Mouse (Mus musculus): ENCODE measurements around the gene Rars. TPM values are rescaled to one million over a fixed set of nuclear protein-coding genes. Genes with fewer than 3 reads are reported as not detected.
A peak's percentile ranks its signal among the peaks of the same experiment; 100 is the strongest.
"Not testable (repeated sequence)": the region's sequence is repeated elsewhere in the genome, so short reads cannot be mapped to it uniquely, and the experiment has no call there.

Rars gene
- total and polyA plus RNA-seq, 3 experiments = 169 to 338 (median 280) TPM

GRCm38 (mm10) chr11:35841738-35842325 is 7.5 kb upstream of the Rars start:
- H3K4me3 ChIP-seq (replicated peaks in 1 of 3; ENCODE audit: low read depth in 2 of 3, low read length in 2 of 3, poor library complexity in 1 of 3) = no peak overlapping the region
- TF ChIP-seq MEF2A (IDR thresholded peaks at IDR 0.05; ENCODE audit: borderline replicate concordance, low read depth, low read length) (no peak), MAX (IDR thresholded peaks at IDR 0.05; ENCODE audit: low read length) (0 out of 2 replicates have a peak, but pooled peaks have one; percentile 32), CTCF (conservative IDR thresholded peaks at IDR 0.05 in 1 of 2, IDR thresholded peaks at IDR 0.05 in 1 of 2; ENCODE audit: low read depth in 2 of 2, low read length in 2 of 2) (no peak), MYC (IDR thresholded peaks at IDR 0.05; ENCODE audit: low read depth, low read length) (no peak), GABPA (IDR thresholded peaks at IDR 0.05; ENCODE audit: insufficient replicate concordance, low read depth, low read length) (no peak), HCFC1 (IDR thresholded peaks at IDR 0.05; ENCODE audit: low read depth, low read length) (0 out of 2 replicates have a peak, but pooled peaks have one; percentile 23)
- no peaks in the 10 kb centered on the region for H3K9me3 ChIP-seq (replicated peaks; ENCODE audit: low read length)
- H3K4me1 ChIP-seq (ENCODE audit: control insufficient read depth in 1 of 2, insufficient read depth in 2 of 2) = peaks cover 10 to 27% of the 10 kb centered on the region in 2 experiments
- H3K27me3 ChIP-seq (replicated peaks) = no peaks in the 10 kb centered on the region
- no peaks in the 10 kb centered on the region for H3K79me2 ChIP-seq (replicated peaks; ENCODE audit: control insufficient read depth, extremely low read depth, insufficient read depth, poor library complexity, severe bottlenecking)
- in situ Hi-C loops (cut with MboI; ENCODE audit: low pct_ligation_motif_present, low pct_unique_long_range_greater_than_20kb, low sequenced_read_pairs) = loop anchor here (10.0 to 25.0 kb wide), 2 partner anchors 147 to 1005 kb away; partner anchors contain the start of gene Spdl1
- H3K36me3 ChIP-seq (replicated peaks in 1 of 2; ENCODE audit: control insufficient read depth in 1 of 2, insufficient read depth in 1 of 2, low read length in 1 of 2) = peaks cover 0 to 39% of the 10 kb centered on the region in 2 experiments
- no peak overlapping the region for H3K4me2 ChIP-seq (ENCODE audit: insufficient read depth, low read depth, poor library complexity, severe bottlenecking)
- peak; percentile 72 for DNase-seq (ENCODE audit: extremely low read depth)
- H3K9ac ChIP-seq (ENCODE audit: insufficient read depth, low read depth) = no peak overlapping the region
- dilution Hi-C loops (cut with MboI; ENCODE audit: extremely low pct_ligation_motif_present, extremely low pct_unique_long_range_greater_than_20kb, low sequenced_read_pairs) = no loop called here
- no peak overlapping the region for H3K27ac ChIP-seq (ENCODE audit: insufficient read depth, low read depth)

GRCm38 (mm10) chr11:35840806-35841205 is 6.5 kb upstream of the Rars start:
- H3K27me3 ChIP-seq (replicated peaks); H3K79me2 ChIP-seq (replicated peaks; ENCODE audit: control insufficient read depth, extremely low read depth, insufficient read depth, poor library complexity, severe bottlenecking); dilution Hi-C loops (cut with MboI; ENCODE audit: extremely low pct_ligation_motif_present, extremely low pct_unique_long_range_greater_than_20kb, low sequenced_read_pairs); H3K4me2 ChIP-seq (ENCODE audit: insufficient read depth, low read depth, poor library complexity, severe bottlenecking); H3K9ac ChIP-seq (ENCODE audit: insufficient read depth, low read depth); H3K4me3 ChIP-seq (replicated peaks in 1 of 3; ENCODE audit: low read depth in 2 of 3, low read length in 2 of 3, poor library complexity in 1 of 3); H3K9me3 ChIP-seq (replicated peaks; ENCODE audit: low read length); H3K27ac ChIP-seq (ENCODE audit: insufficient read depth, low read depth); DNase-seq (ENCODE audit: extremely low read depth): not testable (repeated sequence)
- peaks cover 10 to 27% of the 10 kb centered on the region in 2 experiments for H3K4me1 ChIP-seq (ENCODE audit: control insufficient read depth in 1 of 2, insufficient read depth in 2 of 2)
- H3K36me3 ChIP-seq (replicated peaks in 1 of 2; ENCODE audit: control insufficient read depth in 1 of 2, insufficient read depth in 1 of 2, low read length in 1 of 2) = peaks cover 0 to 35% of the 10 kb centered on the region in 2 experiments
- in situ Hi-C loops (cut with MboI; ENCODE audit: low pct_ligation_motif_present, low pct_unique_long_range_greater_than_20kb, low sequenced_read_pairs) = loop anchor here (10.0 to 25.0 kb wide), 2 partner anchors 146 to 1004 kb away; partner anchors contain the start of gene Spdl1

- in situ Hi-C loops (cut with MboI; ENCODE audit: low pct_ligation_motif_present, low pct_unique_long_range_greater_than_20kb, low sequenced_read_pairs) (loop anchor here (10.0 to 25.0 kb wide), 2 partner anchors 145 to 1003 kb away; partner anchors contain the start of gene Spdl1), dilution Hi-C loops (cut with MboI; ENCODE audit: extremely low pct_ligation_motif_present, extremely low pct_unique_long_range_greater_than_20kb, low sequenced_read_pairs) (no loop called here)
- peak; percentile 41 for DNase-seq (ENCODE audit: extremely low read depth)
- Histone ChIP-seq H3K9me3 (replicated peaks; ENCODE audit: low read length) (no peaks in the 10 kb centered on the region), H3K9ac (ENCODE audit: insufficient read depth, low read depth) (no peak overlapping the region), H3K4me3 (replicated peaks in 1 of 3; ENCODE audit: low read depth in 2 of 3, low read length in 2 of 3, poor library complexity in 1 of 3) (no peak overlapping the region), H3K79me2 (replicated peaks; ENCODE audit: control insufficient read depth, extremely low read depth, insufficient read depth, poor library complexity, severe bottlenecking) (no peaks in the 10 kb centered on the region), H3K27me3 (replicated peaks) (no peaks in the 10 kb centered on the region), H3K4me1 (ENCODE audit: control insufficient read depth in 1 of 2, insufficient read depth in 2 of 2) (peaks cover 10 to 27% of the 10 kb centered on the region in 2 experiments), H3K36me3 (replicated peaks in 1 of 2; ENCODE audit: control insufficient read depth in 1 of 2, insufficient read depth in 1 of 2, low read length in 1 of 2) (peaks cover 0 to 35% of the 10 kb centered on the region in 2 experiments), H3K27ac (ENCODE audit: insufficient read depth, low read depth) (no peak overlapping the region), H3K4me2 (ENCODE audit: insufficient read depth, low read depth, poor library complexity, severe bottlenecking) (no peak overlapping the region)
- TF ChIP-seq JUND (conservative IDR thresholded peaks at IDR 0.05; ENCODE audit: low read depth, low read length) (no peak), MYC (IDR thresholded peaks at IDR 0.05; ENCODE audit: low read depth, low read length) (no peak), NELFE (IDR thresholded peaks at IDR 0.05; ENCODE audit: low read depth, low read length) (no peak), RCOR1 (conservative IDR thresholded peaks at IDR 0.05; ENCODE audit: low read depth, low read length) (no peak), CTCF (conservative IDR thresholded peaks at IDR 0.05 in 1 of 2, IDR thresholded peaks at IDR 0.05 in 1 of 2; ENCODE audit: low read depth in 2 of 2, low read length in 2 of 2) (peak; percentile 61 to 62), SMC3 (IDR thresholded peaks at IDR 0.05; ENCODE audit: low read depth, low read length) (peak; percentile 32; the same call in 1 of the 2 replicates), USF1 (IDR thresholded peaks at IDR 0.05; ENCODE audit: low read depth, low read length) (no peak), RAD21 (IDR thresholded peaks at IDR 0.05; ENCODE audit: low read depth, low read length) (no peak; the same call in 1 of the 2 replicates), ZNF384 (IDR thresholded peaks at IDR 0.05; ENCODE audit: low read depth, low read length) (no peak)
Measured at GRCm38 (mm10) chr11:35840282-35840681, 6.0 kb upstream of the Rars start.
